Mouse (Mus musculus): ENCODE measurements around the gene Arhgap27. TPM values are rescaled to one million over a fixed set of nuclear protein-coding genes. Genes with fewer than 3 reads are reported as not detected.

Arhgap27 gene
- polyA plus RNA-seq, 1 experiment, result 13.2 TPM

DNA sequence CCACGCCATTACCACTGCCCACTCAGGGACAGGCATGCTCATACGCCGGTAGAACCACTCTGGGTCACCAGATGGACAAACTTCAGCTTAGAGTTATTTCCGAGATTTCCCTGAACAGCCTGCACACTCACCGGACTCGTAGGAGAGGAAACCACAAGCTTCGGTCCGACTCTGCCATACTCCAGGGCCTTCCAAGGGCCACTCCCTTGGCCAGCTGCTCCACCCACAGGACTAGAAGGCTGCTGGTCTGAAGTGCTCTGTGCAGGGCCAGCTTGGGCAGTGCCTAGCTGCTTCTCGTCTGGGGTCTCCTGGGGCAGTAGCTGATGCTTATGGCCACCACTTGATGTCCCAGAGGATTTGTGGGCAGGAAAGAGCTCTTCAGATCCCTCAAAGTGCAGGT, 23.3 kb upstream of the Arhgap27 start:
- Histone ChIP-seq H3K4me3 (ENCODE audit: insufficient read depth, low read length) (no peak overlapping the region), H3K27ac (ENCODE audit: insufficient read depth, low read length) (no peak overlapping the region), H3K4me1 (ENCODE audit: control insufficient read depth, insufficient read depth, low read length) (peaks cover 6% of the 10 kb centered on the region)
- TF ChIP-seq POLR2A (IDR thresholded peaks at IDR 0.05; ENCODE audit: extremely low read depth, insufficient read depth, low read length), result no peak
- TF ChIP-seq CTCF (IDR thresholded peaks at IDR 0.05; ENCODE audit: extremely low read depth, insufficient read depth, low read length), result no peak

DNA sequence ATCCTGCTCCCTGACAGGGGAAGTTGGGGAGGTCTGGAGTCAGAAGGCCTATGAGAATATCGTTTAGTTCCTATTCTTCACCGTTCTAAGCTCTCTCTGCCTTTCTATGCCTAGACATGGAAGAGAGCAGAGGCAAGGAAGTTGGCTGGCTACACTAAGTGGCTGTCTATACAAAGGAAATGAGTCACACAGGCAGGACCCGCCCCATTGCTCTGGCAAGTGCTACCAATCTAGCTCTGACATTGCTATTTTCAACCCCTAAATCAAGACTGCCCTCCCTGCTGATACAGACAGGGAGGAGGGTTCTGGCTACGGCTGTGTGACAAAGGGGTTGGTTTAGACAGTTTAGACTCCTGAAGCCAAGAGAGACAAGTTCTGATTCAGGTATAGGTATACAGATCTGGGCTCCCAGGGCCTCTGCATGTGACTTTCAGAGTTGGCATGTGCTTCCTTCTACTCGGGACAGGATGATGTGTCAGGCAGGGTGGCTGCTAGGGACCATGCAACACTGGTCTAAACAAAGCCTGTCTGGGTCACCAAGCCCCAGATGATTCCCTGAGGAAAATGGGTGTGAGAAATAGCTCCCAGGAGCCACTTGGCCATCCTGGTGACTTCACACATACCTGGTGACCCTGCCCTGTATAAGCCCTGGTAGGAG, 18.6 kb upstream of the Arhgap27 start:
- 0 out of 2 replicates have a peak overlapping the region, but pooled peaks have one; percentile 12 for H3K27ac ChIP-seq (ENCODE audit: insufficient read depth, low read length)
- TF ChIP-seq POLR2A (IDR thresholded peaks at IDR 0.05; ENCODE audit: extremely low read depth, insufficient read depth, low read length) (no peak), CTCF (IDR thresholded peaks at IDR 0.05; ENCODE audit: extremely low read depth, insufficient read depth, low read length) (no peak)
- no peak overlapping the region for H3K4me3 ChIP-seq (ENCODE audit: insufficient read depth, low read length)
- H3K4me1 ChIP-seq (ENCODE audit: control insufficient read depth, insufficient read depth, low read length), result peaks cover 10% of the 10 kb centered on the region

DNA sequence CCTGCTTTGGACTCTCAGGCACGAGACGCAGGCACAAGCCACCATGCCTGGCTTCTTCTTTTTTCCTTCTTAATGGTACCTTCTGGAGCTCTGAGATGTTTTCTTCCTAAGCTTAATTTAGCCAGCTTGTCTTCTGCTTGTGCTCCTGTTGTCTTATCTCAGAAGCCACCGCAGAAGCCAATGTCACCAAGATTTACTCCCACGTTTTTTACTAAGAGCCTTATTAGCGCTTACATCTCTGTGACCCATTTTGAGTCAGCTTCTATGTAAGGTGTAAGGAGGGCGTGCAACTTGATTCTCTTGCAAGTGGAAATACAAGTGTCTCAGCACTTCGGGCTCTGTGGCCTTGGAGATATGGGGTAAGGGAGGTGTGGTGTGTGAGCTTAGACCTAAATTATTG, 18.0 kb upstream of the Arhgap27 start:
- Histone ChIP-seq H3K4me3 (ENCODE audit: insufficient read depth, low read length) (no peak overlapping the region), H3K4me1 (ENCODE audit: control insufficient read depth, insufficient read depth, low read length) (peaks cover 10% of the 10 kb centered on the region), H3K27ac (ENCODE audit: insufficient read depth, low read length) (0 out of 2 replicates have a peak overlapping the region, but pooled peaks have one; percentile 12)
- TF ChIP-seq CTCF (IDR thresholded peaks at IDR 0.05; ENCODE audit: extremely low read depth, insufficient read depth, low read length), result no peak
- no peak for TF ChIP-seq POLR2A (IDR thresholded peaks at IDR 0.05; ENCODE audit: extremely low read depth, insufficient read depth, low read length)

DNA sequence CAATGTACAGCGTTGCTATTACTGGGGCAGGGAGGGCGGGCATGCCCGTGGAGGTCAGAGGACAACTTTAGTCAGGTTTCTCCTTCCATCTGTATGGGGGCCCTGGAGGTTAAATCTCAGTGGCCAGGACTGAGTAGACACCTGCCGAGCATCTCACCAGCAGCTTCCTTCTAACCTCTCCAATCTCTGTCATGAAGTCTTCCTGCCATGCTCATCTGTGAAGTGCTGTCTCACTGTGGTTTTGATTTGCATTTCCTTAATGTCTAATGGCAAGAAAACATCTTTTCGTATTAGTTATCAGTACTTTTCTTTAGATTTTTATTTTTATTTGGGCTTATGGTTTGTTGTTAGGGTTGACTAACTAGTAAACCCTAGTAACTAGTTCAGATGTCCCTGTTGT, 17.0 kb upstream of the Arhgap27 start:
- no peak overlapping the region for H3K4me3 ChIP-seq (ENCODE audit: insufficient read depth, low read length)
- no peak overlapping the region for H3K27ac ChIP-seq (ENCODE audit: insufficient read depth, low read length)
- peaks cover 10% of the 10 kb centered on the region for H3K4me1 ChIP-seq (ENCODE audit: control insufficient read depth, insufficient read depth, low read length)
- TF ChIP-seq POLR2A (IDR thresholded peaks at IDR 0.05; ENCODE audit: extremely low read depth, insufficient read depth, low read length), result no peak

DNA sequence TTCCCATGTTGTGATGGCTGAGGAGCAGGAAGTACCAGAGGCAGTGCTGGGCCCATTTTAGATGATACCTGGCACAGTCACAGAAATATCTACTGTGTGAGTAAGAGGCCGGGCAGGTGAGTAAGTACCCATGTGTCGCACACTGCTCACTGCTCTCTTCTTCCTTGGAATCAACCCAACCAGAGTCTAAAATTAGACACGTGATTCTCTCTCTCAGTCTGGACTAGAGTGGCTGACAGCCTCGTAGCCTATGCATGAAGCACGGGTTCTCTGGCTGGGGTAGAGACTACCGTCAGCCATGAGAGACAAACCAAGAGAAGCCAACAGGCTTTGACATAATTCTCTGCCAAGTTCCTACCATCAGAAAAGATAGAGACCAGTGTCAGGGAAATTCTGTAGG, 14.8 kb upstream of the Arhgap27 start:
- TF ChIP-seq POLR2A (IDR thresholded peaks at IDR 0.05; ENCODE audit: extremely low read depth, insufficient read depth, low read length) (no peak), CTCF (IDR thresholded peaks at IDR 0.05; ENCODE audit: extremely low read depth, insufficient read depth, low read length) (no peak)
- H3K4me1 ChIP-seq (ENCODE audit: control insufficient read depth, insufficient read depth, low read length), result peaks cover 9% of the 10 kb centered on the region

DNA sequence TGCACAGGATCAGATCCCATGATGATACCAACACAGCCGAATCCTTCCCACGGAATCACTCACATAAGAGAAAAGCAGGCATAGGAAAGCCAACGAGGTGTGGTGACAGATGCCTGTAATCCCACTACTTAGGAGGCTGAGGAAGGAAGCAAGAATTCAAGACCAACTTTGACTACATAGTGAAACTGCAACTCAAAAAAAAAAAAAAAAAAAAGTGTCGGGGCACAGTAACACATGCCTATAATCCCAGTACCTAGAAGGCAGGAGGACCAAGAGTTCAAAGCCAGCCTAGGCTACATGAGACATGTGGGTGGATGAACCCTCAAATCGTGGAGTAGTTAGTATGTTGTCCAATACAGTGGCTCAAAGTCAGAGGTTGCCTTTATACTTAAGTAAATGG, 12.3 kb upstream of the Arhgap27 start:
- Histone ChIP-seq H3K4me3 (ENCODE audit: insufficient read depth, low read length) (no peak overlapping the region), H3K4me1 (ENCODE audit: control insufficient read depth, insufficient read depth, low read length) (peaks cover 4% of the 10 kb centered on the region), H3K27ac (ENCODE audit: insufficient read depth, low read length) (no peak overlapping the region)
- TF ChIP-seq CTCF (IDR thresholded peaks at IDR 0.05; ENCODE audit: extremely low read depth, insufficient read depth, low read length), result no peak
- no peak for TF ChIP-seq POLR2A (IDR thresholded peaks at IDR 0.05; ENCODE audit: extremely low read depth, insufficient read depth, low read length)

More for the DNA sequence above, 14.8 kb upstream of the Arhgap27 start:
- H3K4me3 ChIP-seq (ENCODE audit: insufficient read depth, low read length), result no peak overlapping the region
- H3K27ac ChIP-seq (ENCODE audit: insufficient read depth, low read length), result no peak overlapping the region

DNA sequence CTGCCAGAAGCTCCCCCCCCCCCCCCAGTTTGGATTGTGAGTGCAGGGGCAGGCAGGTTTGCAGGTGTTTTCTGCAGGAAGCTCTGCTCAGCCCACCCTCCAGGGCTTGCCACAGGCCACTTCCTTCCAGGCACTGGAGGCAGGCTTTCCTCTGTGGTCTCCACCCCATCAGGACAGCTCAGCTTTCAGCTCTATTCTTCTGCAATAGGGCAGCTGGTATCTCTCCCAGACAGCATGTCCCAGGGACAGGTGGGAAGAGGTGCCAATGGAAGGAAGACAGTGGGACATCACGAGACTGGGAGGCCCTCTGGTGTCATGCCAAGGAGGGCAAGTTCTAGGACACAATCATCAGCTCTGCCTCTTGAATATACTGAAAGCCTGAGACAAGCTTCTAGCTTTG, 11.8 kb upstream of the Arhgap27 start:
- TF ChIP-seq CTCF (IDR thresholded peaks at IDR 0.05; ENCODE audit: extremely low read depth, insufficient read depth, low read length), result no peak
- no peak for TF ChIP-seq POLR2A (IDR thresholded peaks at IDR 0.05; ENCODE audit: extremely low read depth, insufficient read depth, low read length)

DNA sequence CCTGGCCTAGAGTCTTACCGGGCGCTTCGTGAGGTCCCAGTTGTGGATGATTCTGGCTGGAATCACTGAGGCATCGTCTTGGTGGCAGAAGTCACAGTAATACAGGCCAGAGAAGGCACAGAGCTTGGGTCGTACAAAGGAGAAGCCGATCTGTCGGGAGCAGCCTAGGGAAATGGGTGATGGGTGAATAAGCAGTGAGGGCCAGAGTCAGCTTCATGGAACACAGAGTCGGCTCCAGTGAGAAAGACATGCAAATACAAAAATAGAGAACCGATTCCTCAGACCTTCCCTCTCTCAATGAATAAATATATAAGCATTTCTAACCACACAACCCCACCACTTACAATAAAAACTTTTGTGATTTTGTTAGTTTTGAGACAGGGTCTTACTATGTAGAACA, 10.4 kb upstream of the Arhgap27 start:
- Histone ChIP-seq H3K27ac (ENCODE audit: insufficient read depth, low read length) (no peak overlapping the region), H3K4me3 (ENCODE audit: insufficient read depth, low read length) (no peak overlapping the region), H3K4me1 (ENCODE audit: control insufficient read depth, insufficient read depth, low read length) (peaks cover 4% of the 10 kb centered on the region)
- TF ChIP-seq CTCF (IDR thresholded peaks at IDR 0.05; ENCODE audit: extremely low read depth, insufficient read depth, low read length) (no peak), POLR2A (IDR thresholded peaks at IDR 0.05; ENCODE audit: extremely low read depth, insufficient read depth, low read length) (no peak)

More for the DNA sequence above, 11.8 kb upstream of the Arhgap27 start:
- H3K4me3 ChIP-seq (ENCODE audit: insufficient read depth, low read length), result no peak overlapping the region
- H3K4me1 ChIP-seq (ENCODE audit: control insufficient read depth, insufficient read depth, low read length), result peaks cover 4% of the 10 kb centered on the region
- H3K27ac ChIP-seq (ENCODE audit: insufficient read depth, low read length), result no peak overlapping the region

DNA sequence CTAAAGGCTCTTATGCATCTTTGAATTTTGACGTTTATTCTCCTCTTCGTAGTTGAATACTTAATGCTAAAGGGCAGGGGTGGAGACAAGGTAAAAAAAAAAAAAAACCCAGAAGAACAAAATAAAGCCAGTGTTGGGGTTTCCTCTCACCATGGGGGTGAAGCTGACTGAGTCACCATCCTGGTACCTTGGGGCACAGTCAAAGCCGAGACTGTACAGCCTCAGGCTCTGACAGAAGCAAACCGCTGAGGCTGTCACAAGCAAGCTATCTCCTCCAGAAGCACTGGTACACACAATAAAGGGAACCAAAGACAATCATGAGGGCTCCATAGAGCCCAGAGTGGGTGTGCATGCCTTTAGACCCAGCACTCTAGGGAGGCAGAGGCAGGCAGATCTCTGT, 9.1 kb upstream of the Arhgap27 start:
- peaks cover 4% of the 10 kb centered on the region for H3K4me1 ChIP-seq (ENCODE audit: control insufficient read depth, insufficient read depth, low read length)
- H3K27ac ChIP-seq (ENCODE audit: insufficient read depth, low read length), result no peak overlapping the region
- H3K4me3 ChIP-seq (ENCODE audit: insufficient read depth, low read length), result no peak overlapping the region
- TF ChIP-seq POLR2A (IDR thresholded peaks at IDR 0.05; ENCODE audit: extremely low read depth, insufficient read depth, low read length) (no peak), CTCF (IDR thresholded peaks at IDR 0.05; ENCODE audit: extremely low read depth, insufficient read depth, low read length) (no peak)

DNA sequence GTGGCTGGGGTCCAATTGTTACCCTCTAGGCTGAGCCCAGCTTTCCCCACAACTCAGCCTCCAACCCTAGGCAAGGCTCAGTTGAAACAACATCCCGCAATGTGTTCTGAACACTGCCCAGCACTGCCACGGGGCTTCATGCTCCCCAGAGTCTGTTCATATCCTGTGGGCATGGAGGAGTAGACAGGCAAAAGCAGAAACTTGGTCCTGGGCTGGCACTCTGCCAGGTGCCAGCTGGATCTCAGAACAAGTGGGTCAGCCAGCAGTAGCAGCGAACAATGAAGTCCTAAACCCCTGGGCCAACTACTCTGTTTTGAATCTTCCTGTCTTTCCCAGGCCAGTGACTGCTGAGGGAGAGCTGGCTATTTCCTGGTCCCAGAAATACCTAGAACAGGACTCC, 8.6 kb upstream of the Arhgap27 start:
- H3K27ac ChIP-seq (ENCODE audit: insufficient read depth, low read length), result no peak overlapping the region

More for the DNA sequence above, 8.6 kb upstream of the Arhgap27 start:
- no peak overlapping the region for H3K4me3 ChIP-seq (ENCODE audit: insufficient read depth, low read length)
- H3K4me1 ChIP-seq (ENCODE audit: control insufficient read depth, insufficient read depth, low read length), result peaks cover 4% of the 10 kb centered on the region
- TF ChIP-seq CTCF (IDR thresholded peaks at IDR 0.05; ENCODE audit: extremely low read depth, insufficient read depth, low read length), result no peak
- no peak for TF ChIP-seq POLR2A (IDR thresholded peaks at IDR 0.05; ENCODE audit: extremely low read depth, insufficient read depth, low read length)
